In genomic region chr17:75017423-75017822, GRCm38 (mm10) we compare ENCODE assay signal across 8 mouse cellular contexts. TPM values are rescaled to one million over a fixed set of nuclear protein-coding genes. Genes with fewer than 3 reads are reported as not detected.
A peak's percentile ranks its signal among the peaks of the same experiment; 100 is the strongest.
DNase-seq lines count a peak whose midpoint lies in the region; ATAC-seq and TF ChIP-seq lines count a peak whose summit lies in the region.

No protein-coding gene starts in this region.

- WGBS in heart, embryonic 10.5 days = 71% methylated on average over 7 of the region's 7 CpGs
- WGBS in lung, postnatal 0 days = 78% methylated on average over 7 of the region's 7 CpGs

- DNase-seq in heart, adult 11 months = peak; percentile 88
- DNase-seq in heart, embryonic 10.5 days (ENCODE audit: low spot score) = no peak
- DNase-seq in ovary, postnatal 14 days (ENCODE audit: low spot score) = peak; percentile 13
- no peak for DNase-seq in ovary, adult 18-20 months (ENCODE audit: low spot score)
- DNase-seq in c-Kit-positive CD71-positive TER-119-positive erythroid progenitor cells, embryonic 14.5 days (ENCODE audit: low spot score) = peak; percentile 50
- DNase-seq in lung, postnatal 0 days (ENCODE audit: low spot score) = no peak
- DNase-seq in thymus, postnatal 4 days = peak; percentile 75
- DNase-seq in left cerebral cortex, adult 18-20 months (ENCODE audit: low spot score in 2 of 2) = no peak

- no peak for ATAC-seq in lung, postnatal 0 days

- H3K4me1 ChIP-seq in heart, embryonic 10.5 days = peaks cover 37% of the 10 kb centered on the region
- H3K4me1 ChIP-seq in lung, postnatal 0 days (ENCODE audit: insufficient read depth, low read depth, low read length) = no peaks in the 10 kb centered on the region

- no peaks in the 10 kb centered on the region for H3K27me3 ChIP-seq in heart, embryonic 10.5 days (ENCODE audit: insufficient read depth, poor library complexity, severe bottlenecking)
- H3K27me3 ChIP-seq in lung, postnatal 0 days (replicated peaks; ENCODE audit: insufficient read depth, low read length) = no peaks in the 10 kb centered on the region

- no peak overlapping the region for H3K4me2 ChIP-seq in lung, postnatal 0 days (replicated peaks; ENCODE audit: low read depth, low read length)

- H3K9me3 ChIP-seq in heart, embryonic 10.5 days = no peaks in the 10 kb centered on the region
- no peaks in the 10 kb centered on the region for H3K9me3 ChIP-seq in lung, postnatal 0 days (ENCODE audit: low read length)

- H3K36me3 ChIP-seq in heart, embryonic 10.5 days = peaks cover 34% of the 10 kb centered on the region
- no peaks in the 10 kb centered on the region for H3K36me3 ChIP-seq in lung, postnatal 0 days (ENCODE audit: insufficient read depth, low read length)

- no peak for TF ChIP-seq EP300 in lung, postnatal 0 days (IDR thresholded peaks at IDR 0.05)

- peak; percentile 72 for TF ChIP-seq CTCF in lung, postnatal 0 days (IDR thresholded peaks at IDR 0.05)

- H3K9ac ChIP-seq in lung, postnatal 0 days (replicated peaks; ENCODE audit: low read depth) = no peak overlapping the region

- H3K4me3 ChIP-seq in heart, embryonic 10.5 days = no peak overlapping the region
- H3K4me3 ChIP-seq in lung, postnatal 0 days (ENCODE audit: low read depth, low read length) = no peak overlapping the region

- H3K27ac ChIP-seq in heart, embryonic 10.5 days = no peak overlapping the region
- no peak overlapping the region for H3K27ac ChIP-seq in lung, postnatal 0 days (ENCODE audit: low read length)

RNA-seq across cellular contexts. Expression of gene Ltbp1, which starts 12.1 kb away (rescaled TPM):
- 29.7 and 34.2 TPM in 2 replicates for polyA plus RNA-seq in heart, embryonic 10.5 days (2016; fragmentation: Nextera tagmentation; extraction: Ambion mirVana)
- 24.0 and 27.1 TPM in 2 replicates for polyA plus RNA-seq in lung, postnatal 0 days (2015; fragmentation: Nextera tagmentation; extraction: Ambion mirVana)
- 1 to 10 TPM; 7.2 to 7.8 TPM for total RNA-seq in left cerebral cortex, adult 18-20 months (2021)

Comparison
In these comparisons a context has a peak if more than half of its experiments do, and no peak if none do; other contexts are left out.
1. DNase-seq: peak in heart, adult 11 months (single experiment), ovary, postnatal 14 days (single experiment), c-Kit-positive CD71-positive TER-119-positive erythroid progenitor cells, embryonic 14.5 days (single experiment) and thymus, postnatal 4 days (single experiment); none in heart, embryonic 10.5 days (single experiment), ovary, adult 18-20 months (single experiment), lung, postnatal 0 days (single experiment) and left cerebral cortex, adult 18-20 months (0 of 2).